Mouse (Mus musculus) cerebellum, adult (tissue): ENCODE measurements at regions not wholly inside any gene's neighbourhood (a gene's known extent, or its start where the extent isn't known, plus 50 kb on each side); places are given as distances from the start of the nearest gene placed in this dataset.
A peak's percentile ranks its signal among the peaks of the same experiment; 100 is the strongest.

ENCODE experiments used
- ATAC-seq: cut with Nextera tagmentation; 2 replicates; pipeline ENCODE4 v1.9.2; 2017; ENCODE audit warnings: mild to moderate bottlenecking, moderate library complexity, mixed read lengths; ENCODE audit not compliant: insufficient number of reproducible peaks, low FRiP score, low TSS enrichment

DNA sequence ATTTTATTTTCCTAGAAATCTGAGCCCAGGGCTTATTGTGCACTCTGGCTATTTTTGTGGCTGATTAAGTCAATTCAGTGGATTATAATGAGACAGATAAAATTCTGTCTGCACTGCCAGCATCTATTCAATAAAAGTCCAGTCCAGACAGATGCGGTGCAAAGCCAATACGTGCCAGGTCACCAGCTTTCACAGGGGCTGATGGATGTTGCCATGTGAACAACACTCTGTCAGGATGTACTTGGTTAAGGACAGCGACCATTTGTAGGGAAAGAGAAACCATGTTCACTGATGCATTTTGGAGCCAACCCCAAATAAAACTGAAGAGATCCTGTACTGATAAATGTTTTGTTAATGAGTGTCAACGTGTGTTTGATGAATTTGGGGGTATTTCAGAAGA lies 285.0 kb upstream of the Gnpda2 start:
- ATAC-seq = no peak

DNA sequence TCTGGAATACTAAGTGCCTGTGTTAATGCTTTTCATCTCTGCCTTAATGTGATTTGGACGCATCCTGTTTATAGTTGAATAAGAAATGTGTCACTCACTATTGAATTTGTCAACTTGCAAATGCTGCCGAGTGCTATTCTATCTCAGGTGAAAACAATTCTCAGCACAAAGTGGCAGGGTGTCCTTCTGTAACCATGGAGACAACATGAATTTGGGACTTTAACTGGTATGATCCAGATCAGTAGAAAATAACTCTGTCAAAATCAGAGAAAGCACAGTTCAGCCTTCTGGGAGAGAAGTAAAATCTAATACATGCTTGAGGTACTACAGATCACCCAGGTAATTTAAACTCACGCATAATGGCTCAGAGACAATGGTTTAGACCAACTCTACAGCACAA lies 270.9 kb upstream of the Gnpda2 start:
- ATAC-seq = no peak

DNA sequence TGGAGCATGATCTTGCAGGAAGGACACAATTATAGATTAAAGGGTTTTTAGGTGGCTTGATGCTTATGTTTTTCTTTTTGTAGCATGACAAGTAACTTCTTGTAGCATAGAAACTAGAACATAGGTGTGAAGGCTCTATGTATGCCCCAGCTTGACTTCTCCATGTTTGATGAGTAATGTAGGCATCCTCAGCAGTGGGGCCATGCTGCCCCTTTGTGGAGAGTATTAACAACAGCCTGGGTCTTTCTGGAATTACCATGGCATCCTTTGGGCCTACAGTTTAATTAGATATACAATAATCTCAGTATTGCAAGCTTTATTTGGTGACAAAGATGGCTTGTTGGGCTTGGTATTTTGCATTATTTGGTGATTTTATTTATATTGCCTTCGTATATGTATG lies 252.7 kb upstream of the Gnpda2 start:
- ATAC-seq = no peak

DNA sequence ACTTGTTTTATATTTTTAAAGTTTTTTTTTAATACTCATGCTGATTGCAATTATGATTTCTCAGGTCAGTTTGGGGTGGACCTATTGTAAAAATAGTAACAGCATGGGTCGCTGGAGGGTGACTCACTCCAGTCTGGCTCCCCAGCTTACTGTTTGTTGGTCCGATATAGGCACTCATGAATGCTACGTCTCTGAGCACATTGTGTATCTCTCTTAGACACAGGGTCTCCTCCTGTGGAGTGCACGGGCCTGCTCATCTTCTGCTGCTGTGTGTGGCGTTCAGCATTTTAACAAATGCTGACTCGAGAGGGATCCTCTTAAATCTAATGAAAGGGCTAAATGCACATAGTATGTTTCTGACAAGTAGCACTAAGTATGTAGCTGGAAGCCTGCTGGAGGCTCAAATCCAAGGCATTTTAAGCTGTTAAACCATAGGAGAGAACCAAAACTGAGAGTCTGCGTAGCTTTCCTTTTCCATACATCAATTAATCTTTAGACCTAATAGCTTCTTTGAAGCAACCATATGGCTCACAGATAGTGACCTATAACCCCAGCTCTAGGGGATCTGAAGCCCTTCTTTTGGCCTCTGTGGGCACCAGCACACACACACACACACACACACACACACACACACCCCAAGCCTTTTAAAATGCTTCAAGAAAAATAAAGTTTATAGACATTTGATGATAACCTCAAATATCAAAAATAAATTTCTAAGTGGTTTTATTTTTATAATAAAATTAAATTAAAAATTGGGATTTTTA lies 246.0 kb upstream of the Gnpda2 start:
- ATAC-seq = no peak

DNA sequence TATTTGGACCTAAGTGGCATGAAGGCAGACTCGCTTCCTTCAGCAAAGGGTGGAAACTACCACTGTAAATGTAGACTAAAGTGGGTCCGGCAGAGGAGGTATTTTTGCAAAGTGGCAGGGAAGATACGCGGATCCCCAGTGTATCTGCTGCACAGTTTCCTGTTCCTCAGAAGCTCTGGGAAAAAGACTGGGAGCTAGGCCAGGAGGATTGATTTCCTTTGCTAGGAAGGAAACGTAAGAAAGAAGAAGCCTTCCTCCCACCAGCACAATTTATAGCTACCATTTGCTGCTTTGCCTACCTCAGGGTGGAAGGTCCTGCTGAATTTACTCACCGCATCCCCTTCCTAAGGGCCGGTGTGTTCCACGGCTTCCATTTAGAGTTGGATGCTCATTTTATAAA lies 244.2 kb upstream of the Gnpda2 start:
- ATAC-seq = no peak

DNA sequence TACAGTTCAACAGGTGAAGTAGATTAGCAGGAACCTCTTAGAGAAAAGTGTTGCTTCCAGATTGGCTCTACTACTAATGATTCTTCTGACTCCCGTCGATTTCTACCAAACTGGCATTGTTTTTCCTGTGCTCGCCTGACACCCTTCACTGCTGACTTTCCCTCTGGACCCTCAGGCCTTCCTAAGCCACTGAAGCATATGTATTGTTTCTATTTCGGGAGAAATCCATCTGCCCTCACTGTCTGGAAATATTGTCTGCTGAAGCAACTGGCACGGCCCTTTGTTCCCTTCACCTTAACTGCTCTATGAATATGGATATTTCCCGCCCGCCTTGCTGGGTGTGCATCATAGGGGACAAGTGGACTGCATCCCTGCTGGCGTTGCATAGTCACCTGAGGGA lies 243.0 kb upstream of the Gnpda2 start:
- ATAC-seq = no peak

DNA sequence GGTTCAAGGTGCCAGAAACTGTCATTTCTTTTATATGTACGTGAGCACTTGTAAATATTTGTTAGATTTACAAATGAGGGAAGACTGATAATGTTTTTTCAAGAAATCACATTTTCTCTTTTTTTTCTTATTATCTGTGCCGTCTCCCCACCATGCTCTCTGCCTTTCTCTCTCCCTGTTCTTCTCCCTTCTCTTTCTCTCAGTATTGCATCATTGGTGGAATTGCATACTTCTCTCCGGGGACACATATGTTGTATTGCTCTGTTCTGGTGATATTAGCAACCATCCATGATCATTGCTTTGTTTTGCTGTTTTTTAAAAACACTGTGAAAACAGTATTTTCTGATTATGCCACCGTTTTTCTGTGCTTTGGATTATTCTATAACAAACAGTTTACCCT lies 225.6 kb upstream of the Gnpda2 start:
- no peak for ATAC-seq

DNA sequence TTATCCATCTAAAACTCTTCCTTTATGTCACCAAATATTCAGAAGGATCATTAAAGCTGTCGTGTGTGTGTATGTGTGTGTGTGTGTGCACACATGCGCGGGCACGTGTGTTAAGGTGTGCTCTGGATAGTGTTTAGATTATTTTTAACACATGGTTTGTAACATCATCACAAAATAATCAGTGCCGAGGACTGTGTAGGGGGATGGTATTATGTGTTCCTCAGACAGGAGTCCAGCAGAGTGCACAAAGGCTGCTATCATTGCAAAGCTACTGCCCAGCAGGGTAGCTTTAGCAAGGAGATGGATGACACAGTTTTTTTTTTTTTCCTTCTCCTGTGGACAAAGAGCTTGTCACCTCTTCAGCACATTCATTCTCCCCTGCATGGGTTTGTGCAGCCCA lies 224.9 kb upstream of the Gnpda2 start:
- no peak for ATAC-seq

DNA sequence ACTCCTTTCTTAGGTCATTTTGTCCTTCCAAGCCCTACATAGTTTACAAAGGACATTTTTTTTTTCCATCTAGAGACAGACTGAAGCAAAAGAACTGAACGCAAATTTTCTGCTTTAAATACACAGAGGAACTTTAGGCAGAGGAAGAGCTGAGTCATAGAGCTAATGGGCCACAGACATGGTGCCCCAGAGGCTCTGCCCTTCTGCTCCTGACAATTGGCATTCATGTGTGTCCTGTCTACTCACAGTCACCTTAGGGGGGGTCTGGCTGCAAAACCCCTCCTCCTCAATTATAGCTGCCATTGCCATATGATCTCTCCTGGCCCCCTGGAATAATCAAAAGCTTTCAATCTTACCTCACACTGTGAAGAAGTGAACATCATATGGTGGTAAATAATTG lies 223.2 kb upstream of the Gnpda2 start:
- no peak for ATAC-seq

DNA sequence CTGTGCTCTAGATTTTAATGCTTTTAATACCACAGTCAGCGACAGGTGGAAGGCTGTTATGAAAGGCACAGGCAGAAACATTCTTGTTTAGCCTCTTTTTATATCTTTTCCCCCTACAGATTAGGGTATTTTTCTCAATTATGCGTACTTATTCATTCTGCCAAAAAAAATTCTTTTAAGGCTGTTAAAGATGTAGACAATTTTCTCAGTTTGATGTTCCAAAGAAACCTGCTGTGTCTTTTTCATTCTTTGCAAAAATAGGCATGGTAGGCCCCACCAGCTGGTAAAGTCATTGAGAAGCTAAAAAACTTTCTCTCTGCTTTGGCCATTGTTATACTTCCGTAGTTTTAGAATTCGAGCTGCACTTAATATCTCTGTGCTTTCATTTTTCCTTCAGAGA lies 210.5 kb upstream of the Gnpda2 start:
- ATAC-seq = no peak

DNA sequence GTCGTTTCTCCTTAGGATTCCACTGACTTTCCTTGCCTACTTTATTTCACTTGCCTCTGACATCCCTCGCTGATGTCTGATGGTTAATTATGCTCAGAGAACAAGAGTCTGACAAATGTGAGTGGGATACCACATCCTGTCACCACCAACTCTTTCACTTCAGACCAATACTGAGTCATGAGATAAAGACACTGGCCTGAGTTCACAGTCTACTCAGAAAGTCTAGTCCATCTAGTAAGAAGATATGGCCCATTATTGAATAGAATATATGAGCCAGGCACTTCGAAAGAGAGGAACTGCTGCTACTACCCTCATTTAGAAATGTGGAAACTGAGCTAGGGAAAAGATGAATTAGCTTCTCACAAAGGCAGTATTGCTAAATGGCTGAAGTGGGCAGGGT lies 210.0 kb upstream of the Gnpda2 start:
- ATAC-seq = no peak

DNA sequence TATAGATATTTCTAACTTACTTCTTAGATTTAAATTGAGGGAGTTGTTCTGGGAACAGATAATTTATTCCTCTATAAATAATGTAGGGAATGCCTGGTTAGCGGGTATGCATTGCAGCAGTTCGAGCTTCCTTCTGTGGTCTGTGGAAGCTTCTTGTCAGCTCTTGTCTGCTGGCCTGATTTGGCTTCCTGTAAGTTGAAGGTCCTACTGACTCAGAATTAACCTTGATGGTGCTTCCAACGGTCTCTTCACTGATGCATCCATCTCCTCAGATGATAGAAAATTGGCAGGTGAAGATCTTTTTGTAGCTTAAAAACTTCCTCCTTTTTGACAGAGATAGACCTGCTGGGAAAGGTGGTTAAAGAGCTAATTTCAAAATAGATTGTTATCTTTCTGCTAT lies 203.2 kb upstream of the Gnpda2 start:
- no peak for ATAC-seq

DNA sequence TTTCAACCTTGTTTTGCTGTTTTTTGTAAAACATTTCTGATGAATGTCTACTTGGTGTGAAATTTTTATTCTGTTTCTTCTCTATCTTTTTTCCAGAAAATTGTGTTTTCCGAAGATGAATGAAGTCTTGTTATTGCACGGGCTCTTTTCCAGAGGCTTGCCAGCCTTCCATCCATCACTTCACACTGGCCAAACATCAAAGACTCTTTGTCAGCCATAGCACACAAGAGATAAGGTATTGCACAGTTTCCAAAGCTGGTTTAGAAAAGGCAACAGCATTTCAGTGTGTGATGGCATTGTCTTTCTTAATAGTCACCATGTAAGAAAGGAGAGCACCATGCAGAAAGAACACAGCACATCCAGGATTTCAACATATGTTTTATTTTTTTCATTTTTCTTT lies 202.5 kb upstream of the Gnpda2 start:
- no peak for ATAC-seq

DNA sequence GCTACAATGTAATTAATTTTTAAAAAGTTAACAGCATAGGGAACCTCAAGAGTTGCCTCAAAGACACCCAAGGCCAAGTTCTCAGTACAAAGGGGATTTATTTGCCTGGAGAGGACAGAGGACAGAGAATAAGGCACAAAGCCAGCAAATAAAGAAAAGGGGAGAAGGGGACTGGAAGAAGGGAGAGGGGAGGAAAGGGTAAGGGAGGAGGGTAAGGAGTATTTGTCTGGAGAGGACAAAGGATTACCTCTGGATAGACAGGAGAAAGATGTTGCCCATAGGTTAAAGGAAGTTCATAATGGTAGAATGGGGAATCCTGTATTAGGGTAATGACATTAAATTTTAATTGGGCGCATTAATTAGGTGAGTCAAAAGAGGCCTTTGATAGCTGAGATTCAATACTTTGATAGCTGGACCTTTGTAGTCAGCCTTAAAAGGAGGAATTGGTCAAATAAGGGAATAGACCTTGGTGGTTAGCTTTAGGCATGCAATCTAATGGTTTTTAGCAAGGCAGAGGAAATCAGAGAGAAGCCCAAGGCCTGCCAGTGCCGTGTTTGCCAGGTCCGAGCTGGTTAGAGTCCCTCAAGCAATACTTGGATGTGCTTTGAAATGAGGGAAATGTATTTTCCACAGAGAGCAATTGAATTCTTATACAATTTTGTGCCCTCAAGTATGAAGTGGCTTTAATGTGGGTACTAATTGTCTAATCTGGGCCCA lies 164.8 kb upstream of the Gnpda2 start:
- ATAC-seq = no peak

DNA sequence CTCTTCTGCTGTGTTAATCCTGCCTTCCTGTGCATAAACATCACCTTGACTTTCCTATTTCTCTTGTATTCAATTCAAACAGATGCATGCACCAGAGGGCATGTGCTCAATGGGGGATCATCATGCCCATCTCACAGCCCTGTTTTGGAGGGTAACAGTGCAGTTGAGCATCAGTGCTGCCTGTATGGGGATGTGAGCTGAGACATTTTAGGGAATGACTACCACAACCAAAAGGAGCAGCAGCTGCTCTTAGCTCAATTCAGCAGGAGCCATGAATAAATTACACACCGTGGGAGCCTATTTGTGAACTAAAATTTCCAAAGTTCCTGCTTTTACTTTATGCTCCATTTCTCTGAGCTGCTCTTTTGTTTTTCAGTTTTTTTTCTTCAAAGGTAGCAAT lies 164.2 kb upstream of the Gnpda2 start:
- ATAC-seq = no peak

DNA sequence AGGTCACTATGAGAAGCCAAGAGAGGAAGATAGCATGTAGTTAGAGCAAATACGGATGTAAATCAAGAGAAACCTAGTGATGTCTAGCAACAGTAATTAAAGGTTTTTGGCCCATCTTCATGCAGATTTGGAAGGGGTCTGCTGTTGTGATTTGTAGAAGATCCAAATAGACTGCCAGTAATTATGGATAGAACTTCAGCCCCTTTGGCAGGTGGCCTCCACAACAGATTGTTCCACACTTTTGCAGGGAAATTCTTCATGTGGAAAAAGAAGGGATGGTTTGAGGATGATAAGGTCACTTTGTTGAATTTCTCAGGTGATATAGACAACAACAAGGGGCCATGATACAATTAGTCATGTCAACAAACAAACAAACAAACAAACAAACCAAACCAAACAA lies 148.4 kb upstream of the Gnpda2 start:
- ATAC-seq = no peak

DNA sequence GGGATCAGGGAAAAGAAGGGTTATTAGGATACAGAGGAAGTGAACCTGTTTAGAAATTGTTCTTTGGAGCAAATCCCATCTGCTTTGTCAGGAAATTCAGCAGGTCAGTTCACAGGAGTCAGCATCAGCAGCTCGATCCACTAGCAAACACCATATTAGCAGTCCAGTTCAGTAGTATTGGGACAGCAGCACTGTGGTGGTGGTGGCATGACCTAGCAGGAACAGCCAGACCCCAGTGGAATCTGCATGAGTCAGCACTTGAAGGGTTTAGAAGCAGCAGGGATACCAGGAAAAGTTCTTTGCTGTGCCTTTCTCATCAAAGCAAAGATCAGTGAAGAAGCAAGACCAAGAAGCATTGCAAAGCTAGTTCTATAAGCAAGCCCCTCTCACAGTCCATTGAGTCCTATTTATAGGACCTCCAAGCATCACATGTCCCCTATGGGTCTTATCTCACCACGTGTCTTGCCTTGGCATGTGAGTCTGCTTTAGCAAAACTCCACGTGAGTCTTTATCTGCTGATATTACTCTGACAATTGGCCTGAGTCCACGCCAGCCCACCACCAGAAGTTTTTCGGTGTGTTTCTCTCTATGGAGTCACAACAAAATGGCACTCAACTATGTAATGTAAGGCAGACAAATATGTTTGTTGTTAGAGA lies 129.3 kb upstream of the Gnpda2 start:
- no peak for ATAC-seq

DNA sequence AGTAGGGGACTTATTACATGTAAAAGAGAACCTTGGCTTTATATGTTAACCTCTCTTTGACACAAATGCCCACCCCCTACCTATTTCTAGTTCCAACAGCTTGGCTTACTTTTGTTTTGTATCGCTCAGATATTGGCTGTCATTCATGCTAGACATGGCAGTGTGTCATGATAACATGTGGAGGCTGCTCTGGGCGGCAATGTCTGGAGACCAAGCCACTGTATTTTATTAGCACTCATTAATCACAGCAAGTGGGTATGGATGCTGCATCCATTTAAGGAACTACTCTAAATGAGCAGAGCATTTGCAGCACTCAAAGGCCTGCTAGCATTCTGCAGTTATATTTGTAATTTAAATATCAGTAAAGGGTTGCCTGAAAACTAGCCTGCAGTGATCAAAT lies 123.9 kb upstream of the Gnpda2 start:
- no peak for ATAC-seq

DNA sequence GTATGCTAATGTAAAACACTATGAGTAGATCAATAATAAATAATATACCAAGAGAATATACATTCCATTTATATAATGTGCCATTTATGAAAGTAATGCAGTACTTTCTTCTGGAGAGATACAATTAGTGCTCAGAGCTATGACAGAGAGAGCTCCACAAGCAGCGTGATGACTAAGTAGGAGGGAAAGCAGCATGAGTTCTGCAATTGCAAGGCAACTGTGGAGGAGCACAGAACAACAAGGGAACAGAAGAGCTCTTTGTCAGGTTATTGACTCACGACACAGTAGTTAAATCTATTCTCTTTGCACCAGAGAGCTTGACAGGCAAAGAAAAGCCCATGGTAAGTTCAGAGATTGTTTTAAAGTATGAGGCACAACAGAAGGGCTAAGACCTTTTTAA lies 115.0 kb upstream of the Gnpda2 start:
- no peak for ATAC-seq

DNA sequence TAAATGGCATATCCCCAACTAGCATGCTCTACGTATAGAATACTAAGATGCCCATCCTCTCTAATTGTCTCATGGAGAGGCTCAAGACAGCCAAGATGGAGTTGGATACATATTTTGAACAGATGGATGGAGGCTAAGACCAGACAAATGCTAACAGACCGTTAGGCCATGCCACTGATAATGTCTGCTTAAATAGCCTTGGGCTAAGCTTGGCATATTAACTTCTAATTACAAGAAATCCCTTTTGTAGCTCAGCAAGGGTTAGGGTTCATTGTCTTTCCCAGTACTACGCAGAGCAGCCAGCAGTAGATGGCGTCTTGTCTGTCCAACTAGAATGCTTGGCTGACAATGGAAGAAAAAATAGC lies 113.0 kb upstream of the Gnpda2 start:
- 0 out of 2 replicates have a peak, but pooled peaks have one; percentile 15 for ATAC-seq

DNA sequence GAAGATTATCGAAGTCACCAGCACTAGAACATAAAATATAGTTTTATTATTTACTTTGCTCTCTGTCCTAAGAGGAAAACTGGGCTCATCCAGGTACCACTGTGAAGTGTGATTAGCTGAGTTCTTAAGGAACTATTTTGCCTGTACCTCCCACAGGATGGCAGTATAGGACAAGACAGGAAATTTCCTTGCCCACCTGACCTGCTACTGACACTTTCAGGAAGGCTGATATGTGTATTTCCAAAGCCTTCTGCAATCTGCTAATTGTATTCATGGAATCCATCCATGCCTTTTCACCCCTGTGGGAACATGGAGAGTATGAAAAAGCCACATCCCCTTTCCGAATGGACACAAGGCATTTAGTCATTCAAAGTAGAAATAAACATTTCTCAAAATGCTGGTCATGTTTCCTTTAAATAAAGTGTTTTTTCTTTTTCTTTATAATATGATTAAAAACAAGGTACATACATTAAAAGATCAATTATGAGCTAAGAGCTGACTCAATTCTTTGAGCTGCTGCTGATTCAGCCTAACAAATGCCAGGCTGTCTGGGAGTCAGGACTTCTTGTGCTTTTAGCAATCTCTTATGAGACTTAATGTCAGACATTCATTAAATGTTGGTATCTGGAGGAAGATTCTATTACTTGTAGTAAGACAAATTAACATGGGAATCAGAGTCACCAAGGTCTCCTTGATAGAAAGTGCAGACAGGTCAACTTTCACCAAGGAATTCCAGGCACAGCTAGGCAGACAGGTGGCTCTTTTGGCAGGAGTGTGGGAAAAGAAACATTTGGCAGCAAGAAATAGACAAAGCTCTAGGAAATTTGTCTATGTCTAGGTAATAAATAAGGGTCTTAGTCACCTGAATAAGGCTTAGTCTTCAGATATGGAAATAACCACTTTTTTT lies 112.4 kb upstream of the Gnpda2 start:
- no peak for ATAC-seq
